Mouse (Mus musculus) common myeloid progenitor, adult 5-6 weeks (primary cell): ENCODE data around the gene Mblac1. TPM values are rescaled to one million over a fixed set of nuclear protein-coding genes. Genes with fewer than 3 reads are reported as not detected.
"Not testable (repeated sequence)": the region's sequence is repeated elsewhere in the genome, so short reads cannot be mapped to it uniquely, and the experiment has no call there.

Experiments used
- ATAC-seq: replicated peaks from 2 replicates; pipeline ENCODE4 v1.8.0; 2016; ENCODE audit warnings: low read depth, mild to moderate bottlenecking, moderate TSS enrichment, inconsistent platforms; ENCODE audit not compliant: poor library complexity, severe bottlenecking
- total RNA-seq: library from RNA; stranded (forward); fragments of 200-1000, 187-1606 nt; gene quantifications from 2 replicates; pipeline ENCODE4 v1.2.3, GENCODE M21; 2017

The Mblac1 gene
- total RNA-seq, 1 experiment from 2014 or later = 7.7 TPM

DNA sequence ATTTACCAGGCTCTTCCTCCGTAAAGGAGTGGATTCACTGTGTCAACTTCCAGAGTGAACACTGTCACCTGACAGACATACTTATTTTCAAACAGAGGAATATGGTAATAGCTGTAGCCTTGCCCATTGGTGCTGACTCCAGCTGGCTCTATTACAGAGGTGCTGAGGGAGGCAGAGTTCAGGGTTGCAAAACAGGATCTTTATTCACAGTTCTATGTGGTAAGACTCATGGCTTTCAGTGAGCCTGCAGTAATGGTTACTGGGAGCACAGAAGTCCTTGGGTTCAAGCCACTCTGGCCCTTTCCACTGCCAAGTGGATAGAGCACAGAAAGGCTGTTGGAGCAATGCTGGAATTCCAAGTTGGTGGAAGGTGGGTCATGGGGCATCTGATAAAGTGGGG, 13.1 kb downstream of the Mblac1 start:
- no peak for ATAC-seq

DNA sequence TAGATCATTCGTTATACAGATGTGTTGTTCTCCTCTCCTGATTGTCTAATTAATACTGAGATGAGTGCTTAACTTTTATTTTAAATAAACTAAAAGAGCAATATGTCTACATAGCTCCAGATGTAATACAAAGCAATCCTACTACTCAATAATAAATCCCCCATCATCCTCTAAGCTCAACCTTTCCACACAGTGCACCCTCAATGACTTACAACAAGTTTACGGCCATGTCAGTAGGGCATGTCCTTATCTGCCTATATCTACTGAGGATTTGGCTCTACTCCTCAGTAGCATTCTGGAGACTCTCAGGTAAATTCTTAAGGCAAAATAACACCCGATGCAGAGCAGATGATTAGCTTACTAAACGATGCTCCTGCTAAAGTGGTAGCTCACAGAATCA, 13.8 kb downstream of the Mblac1 start:
- ATAC-seq = no peak

DNA sequence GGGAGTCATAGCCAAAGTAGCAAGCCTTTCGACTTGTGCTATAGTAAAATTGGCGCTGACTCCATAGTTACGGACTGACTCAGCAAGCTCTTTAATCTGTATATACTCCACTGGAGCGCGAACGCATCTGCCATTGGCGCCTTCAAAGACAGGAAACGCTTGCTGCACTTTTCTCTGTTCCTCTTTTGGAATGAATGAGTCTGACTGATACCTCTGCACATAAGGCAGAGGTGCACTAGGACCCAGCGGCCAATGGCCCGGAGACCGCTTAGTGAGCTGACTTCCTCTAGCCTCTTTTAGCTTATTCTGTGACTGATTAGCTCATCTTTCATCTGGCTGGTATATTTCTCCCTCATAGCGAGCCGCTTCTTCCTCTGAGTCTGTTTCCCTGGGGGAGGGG, 22.5 kb downstream of the Mblac1 start:
- not testable (repeated sequence) for ATAC-seq

DNA sequence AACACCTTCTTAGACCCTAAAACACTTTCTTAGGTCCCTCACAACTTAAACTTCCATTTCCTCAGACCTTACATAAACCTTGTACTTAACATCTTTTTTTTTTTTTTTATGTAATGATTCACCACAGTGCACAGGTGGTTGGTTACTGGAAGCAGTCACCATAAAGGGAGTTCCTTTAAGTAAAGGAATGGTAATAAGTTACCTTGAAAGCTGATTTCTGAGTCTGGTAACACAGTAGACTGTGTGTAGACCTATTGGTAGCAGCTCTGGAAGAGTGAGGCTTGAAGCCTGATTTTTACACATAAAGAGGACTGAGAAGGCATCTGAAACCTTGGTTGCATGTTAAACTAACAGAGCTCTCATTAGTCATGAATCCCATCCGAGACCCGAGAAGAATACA, 25.8 kb downstream of the Mblac1 start:
- no peak for ATAC-seq

DNA sequence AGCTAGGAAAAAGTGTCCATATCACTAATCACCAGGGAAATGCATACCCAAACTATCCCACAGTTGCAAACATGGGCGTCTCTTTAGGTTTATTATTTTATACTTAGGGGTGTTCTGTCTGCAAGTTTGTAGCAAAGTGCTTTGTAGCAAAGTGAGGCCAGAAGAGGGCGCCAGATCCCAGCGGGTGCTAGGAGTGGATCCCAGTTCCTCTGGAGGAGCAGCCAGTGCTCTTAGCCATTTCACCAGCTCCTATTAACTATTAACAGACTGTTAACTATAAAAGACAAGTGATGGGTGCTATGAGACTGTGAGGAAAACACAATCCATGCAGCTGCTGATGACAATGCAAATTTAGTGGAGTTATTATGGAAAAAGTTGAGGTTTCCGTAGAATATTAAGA, 28.0 kb downstream of the Mblac1 start:
- ATAC-seq = peak; percentile 81

DNA sequence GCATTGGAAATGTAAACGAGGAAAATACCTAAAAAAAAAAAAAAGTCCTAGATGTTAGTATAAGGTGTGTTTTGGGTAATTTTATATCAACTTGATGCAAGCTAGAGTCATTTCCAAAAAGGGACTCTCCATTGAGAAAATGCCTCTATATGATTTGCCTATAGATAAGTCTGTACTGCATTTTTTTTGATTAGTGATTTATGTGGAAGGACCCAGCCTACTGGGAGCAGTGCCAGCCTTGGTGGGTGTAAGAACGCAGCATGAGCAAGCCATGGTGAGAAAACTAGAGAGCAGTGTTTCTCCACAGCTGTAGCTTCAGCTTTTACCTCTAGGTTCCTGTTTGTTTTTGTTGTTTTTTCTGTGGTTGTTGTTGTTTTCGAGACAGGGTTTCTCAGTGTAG, 29.2 kb downstream of the Mblac1 start:
- no peak for ATAC-seq

DNA sequence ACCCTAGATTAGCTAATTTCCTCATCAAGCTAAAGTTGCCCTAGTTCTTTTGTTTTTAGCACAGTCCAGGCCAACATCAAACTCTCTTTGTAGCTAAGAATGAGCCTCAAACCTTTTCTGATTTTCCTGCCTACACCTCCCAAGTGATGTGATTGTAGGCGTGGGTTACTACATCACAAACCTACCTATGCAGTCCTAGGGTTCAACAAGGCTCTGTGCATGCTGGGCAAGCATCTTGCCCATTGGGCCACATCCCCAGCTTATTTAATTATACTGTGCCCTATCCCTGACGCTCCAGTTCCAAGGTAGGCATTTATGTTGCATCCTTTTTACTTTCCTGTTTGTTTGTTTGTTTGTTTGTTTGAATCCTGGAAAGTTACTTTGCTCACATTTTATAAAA, 31.6 kb downstream of the Mblac1 start, which contains the start of gene Nxpe5:
TSS of gene Nxpe5 (plus strand) at position 199 of the 400 bp plus-strand sequence.
- ATAC-seq = no peak

DNA sequence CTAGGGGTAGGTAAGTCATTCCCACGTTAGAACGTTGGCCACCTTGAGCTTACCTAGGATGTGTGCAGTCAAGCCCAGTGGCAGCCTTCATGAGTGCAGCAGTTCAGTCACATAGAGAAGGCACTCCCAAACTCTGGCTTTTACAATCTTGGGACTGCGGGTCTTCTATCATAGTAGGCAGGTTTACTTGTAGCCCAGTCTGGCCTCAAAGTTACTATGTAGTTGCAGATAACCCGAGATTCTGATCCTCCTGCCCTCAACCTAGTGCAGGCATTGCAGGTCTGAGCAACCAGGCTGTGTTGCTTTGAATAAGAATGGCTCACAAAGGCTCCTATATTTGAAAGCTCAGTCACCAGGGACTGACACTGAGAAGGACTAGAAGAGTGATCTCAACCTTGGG, 32.4 kb downstream of the Mblac1 start:
- no peak for ATAC-seq

DNA sequence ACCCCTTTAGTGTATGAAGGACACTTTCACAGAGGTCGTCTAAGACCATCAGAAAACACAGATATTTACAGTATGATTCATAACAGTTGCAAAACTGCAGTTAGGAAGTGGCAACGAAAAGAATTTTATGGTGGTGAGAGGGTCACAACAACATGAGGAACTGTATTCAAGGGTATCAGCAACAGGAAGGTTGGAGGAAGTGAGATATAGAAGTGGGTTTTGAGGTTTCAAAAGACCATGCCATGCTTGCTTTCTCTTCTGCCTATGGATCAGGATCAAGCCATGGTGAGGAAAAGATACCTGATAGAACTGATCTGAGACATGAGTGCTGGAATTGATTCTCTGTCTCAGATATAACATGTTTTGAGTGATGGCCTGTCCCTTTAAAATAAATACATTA, 33.3 kb downstream of the Mblac1 start:
- ATAC-seq = peak; percentile 95

DNA sequence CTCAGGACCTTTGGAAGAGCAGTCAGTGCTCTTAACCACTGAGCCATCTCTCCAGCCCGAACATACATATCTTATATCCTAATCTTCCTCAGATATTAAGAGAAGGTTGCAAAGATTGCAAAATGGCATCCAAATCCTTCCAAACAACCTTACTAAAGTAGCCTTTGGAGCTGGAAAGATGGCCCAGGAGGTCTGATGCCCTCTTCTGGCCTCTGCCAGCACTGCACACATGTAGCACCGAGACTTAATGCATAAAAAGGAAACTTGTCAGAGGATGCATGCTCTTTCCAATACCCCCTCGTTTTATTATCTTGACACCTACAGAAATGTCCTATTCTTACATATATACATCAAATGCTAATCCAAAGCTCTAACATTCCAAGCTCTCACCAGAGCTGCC, 33.9 kb downstream of the Mblac1 start:
- peak; percentile 56 for ATAC-seq

DNA sequence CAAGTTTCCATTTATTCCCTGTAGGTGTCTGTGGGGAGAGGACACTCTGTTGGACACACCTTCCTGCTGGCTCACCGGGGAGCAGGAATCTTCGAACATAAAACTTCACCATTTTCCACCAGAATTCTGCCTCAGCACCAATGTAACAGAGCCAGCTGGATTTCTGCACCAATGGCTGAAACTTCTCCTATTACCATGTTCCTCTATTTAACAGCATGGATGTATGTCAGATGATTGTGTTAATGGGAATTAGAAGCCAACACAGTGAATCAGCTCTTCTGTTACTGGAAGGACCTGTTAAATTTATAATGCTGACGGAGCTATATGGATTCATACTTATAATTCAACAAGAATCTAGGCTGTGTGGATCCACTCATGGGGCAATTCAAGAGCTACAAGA, 35.4 kb downstream of the Mblac1 start:
- no peak for ATAC-seq

DNA sequence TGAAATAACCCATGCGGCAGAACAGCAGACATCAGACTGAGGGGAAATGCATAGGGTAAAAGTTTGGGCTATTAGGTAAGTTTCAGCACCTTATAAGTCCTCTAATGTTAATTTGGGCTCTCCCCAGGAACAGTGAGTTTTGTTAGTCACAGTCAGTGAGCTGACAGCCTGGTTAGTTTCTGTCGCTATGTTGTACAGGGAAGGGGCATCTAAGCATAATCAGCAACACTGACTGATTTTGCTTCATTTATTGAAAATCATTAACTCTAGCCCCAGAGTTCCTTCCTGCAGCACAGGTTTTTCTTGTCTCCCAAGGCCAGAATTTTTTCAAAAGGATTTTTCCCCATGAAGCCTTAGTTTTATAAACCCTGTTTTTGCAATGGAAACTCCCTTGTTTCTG, 39.7 kb downstream of the Mblac1 start:
- ATAC-seq = no peak

DNA sequence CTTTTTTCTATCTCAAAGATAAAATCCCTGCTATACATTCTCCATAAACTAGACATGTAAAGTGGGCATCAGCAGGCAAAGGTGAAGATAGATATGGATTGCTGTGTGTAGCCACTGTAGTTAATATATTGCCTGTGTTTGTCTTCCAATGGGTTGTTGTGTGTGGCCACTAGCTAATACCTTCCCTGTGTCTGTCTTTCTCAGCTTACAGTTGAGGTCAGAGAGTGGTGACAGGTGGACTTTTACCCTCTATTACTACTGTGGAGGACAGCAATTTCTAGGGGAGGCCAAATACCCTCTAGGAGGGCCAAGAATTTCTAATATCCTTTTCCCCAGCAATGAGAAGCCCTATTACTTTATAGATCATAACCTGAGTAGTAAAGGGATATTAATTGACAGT, 40.1 kb downstream of the Mblac1 start:
- ATAC-seq = no peak

DNA sequence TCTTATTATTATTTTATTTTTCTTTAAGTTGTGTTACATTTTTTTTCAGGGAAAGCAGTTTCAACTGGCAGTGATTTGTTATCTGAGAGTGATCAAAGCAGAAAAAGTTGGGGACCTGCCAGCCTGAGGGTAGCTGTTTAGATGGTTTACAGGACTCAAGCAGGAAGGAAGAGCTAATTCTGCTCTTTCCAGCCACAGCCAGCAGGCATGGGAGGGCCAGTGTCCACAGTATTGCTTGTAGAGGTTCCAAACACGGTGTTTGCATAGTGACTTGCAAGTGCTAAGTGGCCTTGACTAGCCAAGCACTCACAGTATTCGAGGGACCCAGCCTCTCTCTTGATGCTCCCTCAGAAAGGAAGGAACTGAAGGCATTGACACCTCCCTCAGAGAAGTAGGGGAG, 47.4 kb downstream of the Mblac1 start:
- ATAC-seq = no peak

Other genes with a start within 250 kb of the Mblac1 start
- gene Gjc3, start 231.2 kb upstream of the Mblac1 start, total RNA-seq = not detected in 2 replicates
- gene Azgp1, start 212.8 kb upstream of the Mblac1 start, total RNA-seq = not detected in 2 replicates
- not detected in 2 replicates for gene Smok3a, start 173.1 kb upstream of the Mblac1 start, total RNA-seq
- not detected in 2 replicates for gene Smok3b, start 172.9 kb upstream of the Mblac1 start, total RNA-seq
- not detected in 2 replicates for gene Smok3c, start 141.1 kb upstream of the Mblac1 start, total RNA-seq
- gene Zkscan1, start 109.2 kb upstream of the Mblac1 start, total RNA-seq = 29.1 and 44.2 TPM in 2 replicates
- 16.6 and 20.7 TPM in 2 replicates for gene Zscan21, start 77.4 kb upstream of the Mblac1 start, total RNA-seq
- 8.9 and 10.2 TPM in 2 replicates for gene Zfp113, start 38.6 kb upstream of the Mblac1 start, total RNA-seq
- gene Cops6, start 33.2 kb upstream of the Mblac1 start, total RNA-seq = 30.2 and 54.0 TPM in 2 replicates
- 23.0 and 33.7 TPM in 2 replicates for gene Ap4m1, start 22.3 kb upstream of the Mblac1 start, total RNA-seq
- gene Mcm7, start 21.9 kb upstream of the Mblac1 start, total RNA-seq = 456 and 545 TPM in 2 replicates
- gene Taf6, start 6.9 kb upstream of the Mblac1 start, total RNA-seq = 28.2 and 30.8 TPM in 2 replicates
- 37.3 and 41.4 TPM in 2 replicates for gene Cnpy4, start 6.8 kb upstream of the Mblac1 start, total RNA-seq
- gene Nxpe5, start 31.6 kb downstream of the Mblac1 start, total RNA-seq = 2.9 and 3.3 TPM in 2 replicates
- gene Lamtor4, start 61.2 kb downstream of the Mblac1 start, total RNA-seq = 31.0 and 43.3 TPM in 2 replicates
- gene BC037034, start 69.7 kb downstream of the Mblac1 start, total RNA-seq = 28.9 and 34.1 TPM in 2 replicates
- gene Gal3st4, start 78.5 kb downstream of the Mblac1 start, total RNA-seq = 0.34 TPM in 1 of 2 replicates, not detected in the other
- gene Gm43720, start 85.6 kb downstream of the Mblac1 start, total RNA-seq = not detected in 2 replicates
- 5.3 and 7.1 TPM in 2 replicates for gene Gpc2, start 85.7 kb downstream of the Mblac1 start, total RNA-seq
- gene Stag3, start 85.9 kb downstream of the Mblac1 start, total RNA-seq = 2.9 and 8.7 TPM in 2 replicates
- gene Pvrig, start 147.6 kb downstream of the Mblac1 start, total RNA-seq = not detected in 2 replicates
- 10.9 and 19.9 TPM in 2 replicates for gene Zfp157, start 247.2 kb downstream of the Mblac1 start, total RNA-seq